Comparison of ENCODE assay signal across 8 mouse cellular contexts in genomic region chr17:26972107-26972506, GRCm38 (mm10). TPM values are rescaled to one million over a fixed set of nuclear protein-coding genes. Genes with fewer than 3 reads are reported as not detected.
DNase-seq lines count a peak whose midpoint lies in the region; ATAC-seq and TF ChIP-seq lines count a peak whose summit lies in the region.

No protein-coding gene starts in this region.

- H3K4me1 ChIP-seq in heart, embryonic 15.5 days (replicated peaks), result peaks cover 38% of the 10 kb centered on the region
- peaks cover 0 to 22% of the 10 kb centered on the region in 2 experiments; a peak in 3 of 4 replicates for H3K4me1 ChIP-seq in MEL (ENCODE audit: control insufficient read depth in 1 of 2, insufficient read depth in 2 of 2, low read length in 2 of 2)
- peaks cover 54% of the 10 kb centered on the region for H3K4me1 ChIP-seq in hindbrain, embryonic 13.5 days (replicated peaks)
- H3K4me1 ChIP-seq in midbrain, embryonic 11.5 days (ENCODE audit: control insufficient read depth, insufficient read depth, low read length), result peaks cover 17% of the 10 kb centered on the region

- peaks cover 15% of the 10 kb centered on the region for H3K36me3 ChIP-seq in heart, embryonic 15.5 days
- peaks cover 3 to 26% of the 10 kb centered on the region in 2 experiments; a peak in 3 of 4 replicates for H3K36me3 ChIP-seq in MEL (ENCODE audit: control insufficient read depth in 1 of 2, insufficient read depth in 2 of 2, low read length in 2 of 2)
- peaks cover 68% of the 10 kb centered on the region for H3K36me3 ChIP-seq in hindbrain, embryonic 13.5 days
- H3K36me3 ChIP-seq in midbrain, embryonic 11.5 days (ENCODE audit: control insufficient read depth, insufficient read depth, low read length), result peaks cover 13% of the 10 kb centered on the region; the same call in 1 of the 2 replicates

- no peaks in the 10 kb centered on the region for H3K27me3 ChIP-seq in heart, embryonic 15.5 days
- no peaks in the 10 kb centered on the region for H3K27me3 ChIP-seq in MEL (ENCODE audit: control insufficient read depth in 1 of 2, insufficient read depth in 2 of 2, low read length in 2 of 2)
- no peaks in the 10 kb centered on the region for H3K27me3 ChIP-seq in hindbrain, embryonic 13.5 days
- H3K27me3 ChIP-seq in midbrain, embryonic 11.5 days (ENCODE audit: control insufficient read depth, insufficient read depth, low read length), result no peaks in the 10 kb centered on the region

- H3K4me2 ChIP-seq in heart, embryonic 15.5 days, result peak overlapping the region; percentile 90
- H3K4me2 ChIP-seq in hindbrain, embryonic 13.5 days, result peak overlapping the region; percentile 99
- peak overlapping the region; percentile 94 for H3K4me2 ChIP-seq in midbrain, embryonic 11.5 days

- ATAC-seq in heart, embryonic 15.5 days (replicated peaks; ENCODE audit: insufficient number of reproducible peaks, insufficient read depth, low FRiP score, low read depth), result no peak
- no peak for ATAC-seq in hindbrain, embryonic 13.5 days (ENCODE audit: low FRiP score)
- ATAC-seq in midbrain, embryonic 11.5 days (ENCODE audit: low FRiP score), result no peak

- H3K79me2 ChIP-seq in MEL (ENCODE audit: control insufficient read depth, insufficient read depth, low read length, poor library complexity), result peaks cover 37% of the 10 kb centered on the region

- peak overlapping the region; percentile 86 for H3K27ac ChIP-seq in heart, embryonic 15.5 days
- H3K27ac ChIP-seq in MEL (ENCODE audit: control insufficient read depth, low read depth, low read length), result peak overlapping the region; percentile 62
- peak overlapping the region; percentile 87 for H3K27ac ChIP-seq in hindbrain, embryonic 13.5 days
- no peak overlapping the region for H3K27ac ChIP-seq in midbrain, embryonic 11.5 days (ENCODE audit: low read depth, low read length)

- intact Hi-C loops in heart, postnatal 25 days (cut with DNase I), result loop anchor here (2.0 to 10.0 kb wide), 2 partner anchors 49 to 57 kb away; partner anchors contain the start of gene Kifc5b

- DNase-seq in heart, postnatal 25 days (ENCODE audit: low spot score), result no peak
- DNase-seq in MEL (ENCODE audit: low read depth, low spot score), result no peak
- DNase-seq in midbrain, embryonic 11.5 days (ENCODE audit: low spot score, missing footprints), result no peak
- DNase-seq in frontal cortex, postnatal 14 days (ENCODE audit: low spot score in 2 of 2), result no peak
- DNase-seq in yolk sac, embryonic 10.5 days (ENCODE audit: low spot score), result no peak
- no peak for DNase-seq in cerebellum, postnatal 36 days

- no peak for TF ChIP-seq EP300 in MEL (IDR thresholded peaks at IDR 0.05; ENCODE audit: low read depth in 1 of 2, low read length in 2 of 2)

- 5% methylated on average over 3 of the region's 3 CpGs for WGBS in heart, embryonic 15.5 days
- WGBS in hindbrain, embryonic 13.5 days, result 5% methylated on average over 3 of the region's 3 CpGs
- WGBS in midbrain, embryonic 11.5 days, result 12% methylated on average over 3 of the region's 3 CpGs

- no peaks in the 10 kb centered on the region for H3K9me3 ChIP-seq in heart, embryonic 15.5 days (replicated peaks)
- no peaks in the 10 kb centered on the region for H3K9me3 ChIP-seq in MEL (replicated peaks; ENCODE audit: insufficient read depth, low read length)
- no peaks in the 10 kb centered on the region for H3K9me3 ChIP-seq in hindbrain, embryonic 13.5 days
- no peaks in the 10 kb centered on the region for H3K9me3 ChIP-seq in midbrain, embryonic 11.5 days (ENCODE audit: control insufficient read depth, low read length)

- peak overlapping the region; percentile 90 for H3K4me3 ChIP-seq in heart, embryonic 15.5 days
- H3K4me3 ChIP-seq in MEL (ENCODE audit: control insufficient read depth in 1 of 2, insufficient read depth in 1 of 2, low read depth in 2 of 2, low read length in 2 of 2), result peak overlapping the region; percentile 73 to 87
- H3K4me3 ChIP-seq in hindbrain, embryonic 13.5 days, result peak overlapping the region; percentile 80
- peak overlapping the region; percentile 90 for H3K4me3 ChIP-seq in midbrain, embryonic 11.5 days (ENCODE audit: low read depth, low read length)

- TF ChIP-seq RAD21 in MEL (IDR thresholded peaks at IDR 0.05; ENCODE audit: low read depth, low read length), result no peak

- TF ChIP-seq POLR2A in MEL (IDR thresholded peaks at IDR 0.05; ENCODE audit: control insufficient read depth in 1 of 2, insufficient read depth in 1 of 2, low read depth in 1 of 2, low read length in 2 of 2, poor library complexity in 1 of 2), result no peak

- no peak for TF ChIP-seq CTCF in MEL (IDR thresholded peaks at IDR 0.05 in 2 of 3, conservative IDR thresholded peaks at IDR 0.05 in 1 of 3; ENCODE audit: control insufficient read depth in 1 of 3, insufficient read depth in 1 of 3, low read depth in 2 of 3, low read length in 3 of 3, poor library complexity in 1 of 3, severe bottlenecking in 1 of 3)

- peak overlapping the region; percentile 88 for H3K9ac ChIP-seq in heart, embryonic 15.5 days
- peak overlapping the region; percentile 86 for H3K9ac ChIP-seq in MEL (ENCODE audit: control insufficient read depth, low read depth, low read length, poor library complexity, severe bottlenecking)
- peak overlapping the region; percentile 88 for H3K9ac ChIP-seq in hindbrain, embryonic 13.5 days
- peak overlapping the region; percentile 81 for H3K9ac ChIP-seq in midbrain, embryonic 11.5 days (ENCODE audit: low read length)

TF ChIP-seq in MEL, 35 proteins besides CTCF, POLR2A, EP300 and RAD21 (continues in another document):
- TF ChIP-seq ETS1 (IDR thresholded peaks at IDR 0.05; ENCODE audit: low read depth, low read length), result no peak
- TF ChIP-seq E2F4 (IDR thresholded peaks at IDR 0.05; ENCODE audit: borderline replicate concordance, low read depth, low read length), result no peak
- TF ChIP-seq ZNF384 (IDR thresholded peaks at IDR 0.05; ENCODE audit: low read depth, low read length), result peak; percentile 89
- no peak for TF ChIP-seq NRF1 (IDR thresholded peaks at IDR 0.05; ENCODE audit: insufficient read depth, low read depth, low read length, poor library complexity, severe bottlenecking)
- TF ChIP-seq MAX (IDR thresholded peaks at IDR 0.05; ENCODE audit: low read length), result no peak
- TF ChIP-seq KAT2A (conservative IDR thresholded peaks at IDR 0.05; ENCODE audit: low read depth, low read length), result no peak
- no peak for TF ChIP-seq GATA1 (IDR thresholded peaks at IDR 0.05; ENCODE audit: low read depth, low read length)
- no peak for TF ChIP-seq GABPA (IDR thresholded peaks at IDR 0.05; ENCODE audit: low read depth, low read length)
- TF ChIP-seq MAZ (IDR thresholded peaks at IDR 0.05; ENCODE audit: low read depth, low read length), result no peak
- TF ChIP-seq CHD1 (IDR thresholded peaks at IDR 0.05; ENCODE audit: low read depth, low read length), result peak; percentile 71; the same call in 1 of the 2 replicates
- TF ChIP-seq MEF2A (IDR thresholded peaks at IDR 0.05; ENCODE audit: extremely low read depth, insufficient replicate concordance, low read depth, low read length, poor library complexity, severe bottlenecking), result no peak

RNA-seq across cellular contexts. Expression of gene Zbtb9, which starts 0.9 kb away (rescaled TPM):
- polyA plus RNA-seq in heart, embryonic 15.5 days (2015; fragmentation: Nextera tagmentation; extraction: Ambion mirVana), result 8.3 and 10.2 TPM in 2 replicates
- total RNA-seq in heart, postnatal 25 days (2021), result 1 to 10 TPM; 2.9 to 3.8 TPM
- 10.9 and 13.4 TPM in 2 replicates for total RNA-seq in MEL (2012; rRNA removed)
- 10 to 100 TPM in 1 of 2 experiments, not detected in 1; 10.7 TPM for polyA plus RNA-seq in MEL (2012; ENCODE audit: insufficient read depth in 1 of 2, insufficient read length in 2 of 2, low read depth in 1 of 2, low replicate concordance in 2 of 2, missing spikeins in 1 of 2)
- polyA plus RNA-seq in hindbrain, embryonic 13.5 days (2015; fragmentation: Nextera tagmentation; extraction: Ambion mirVana), result 17.8 and 18.0 TPM in 2 replicates
- 13.4 and 13.6 TPM in 2 replicates for polyA plus RNA-seq in midbrain, embryonic 11.5 days (2014; fragmentation: Nextera tagmentation; extraction: Ambion mirVana)

RNA-seq across cellular contexts. Expression of gene Syngap1, which starts 31.1 kb away (rescaled TPM):
- 0.60 and 1.0 TPM in 2 replicates for polyA plus RNA-seq in heart, embryonic 15.5 days (2015; fragmentation: Nextera tagmentation; extraction: Ambion mirVana)
- total RNA-seq in heart, postnatal 25 days (2021), result 1 to 10 TPM; 5.3 to 5.5 TPM
- total RNA-seq in MEL (2012; rRNA removed), result 2.7 TPM in 2 replicates
- 10 to 100 TPM in 1 of 2 experiments, not detected in 1; 24.6 TPM for polyA plus RNA-seq in MEL (2012; ENCODE audit: insufficient read depth in 1 of 2, insufficient read length in 2 of 2, low read depth in 1 of 2, low replicate concordance in 2 of 2, missing spikeins in 1 of 2)
- polyA plus RNA-seq in hindbrain, embryonic 13.5 days (2015; fragmentation: Nextera tagmentation; extraction: Ambion mirVana), result 4.6 and 5.9 TPM in 2 replicates
- polyA plus RNA-seq in midbrain, embryonic 11.5 days (2014; fragmentation: Nextera tagmentation; extraction: Ambion mirVana), result 1.8 and 2.3 TPM in 2 replicates

RNA-seq across cellular contexts. Expression of gene Cuta, which starts 32.7 kb away (rescaled TPM):
- 144 and 160 TPM in 2 replicates for polyA plus RNA-seq in heart, embryonic 15.5 days (2015; fragmentation: Nextera tagmentation; extraction: Ambion mirVana)
- total RNA-seq in heart, postnatal 25 days (2021), result 10 to 100 TPM; 91.4 to 92.5 TPM
- total RNA-seq in MEL (2012; rRNA removed), result 54.2 and 66.8 TPM in 2 replicates
- 100 to 1,000 TPM in 1 of 2 experiments, not detected in 1; 220 TPM for polyA plus RNA-seq in MEL (2012; ENCODE audit: insufficient read depth in 1 of 2, insufficient read length in 2 of 2, low read depth in 1 of 2, low replicate concordance in 2 of 2, missing spikeins in 1 of 2)
- 133 and 148 TPM in 2 replicates for polyA plus RNA-seq in hindbrain, embryonic 13.5 days (2015; fragmentation: Nextera tagmentation; extraction: Ambion mirVana)
- 146 and 157 TPM in 2 replicates for polyA plus RNA-seq in midbrain, embryonic 11.5 days (2014; fragmentation: Nextera tagmentation; extraction: Ambion mirVana)

RNA-seq across cellular contexts. Expression of gene Phf1, which starts 39.3 kb away (rescaled TPM):
- 7.3 and 9.5 TPM in 2 replicates for polyA plus RNA-seq in heart, embryonic 15.5 days (2015; fragmentation: Nextera tagmentation; extraction: Ambion mirVana)
- 10 to 100 TPM; 10.8 to 12.3 TPM for total RNA-seq in heart, postnatal 25 days (2021)
- 2.9 and 3.0 TPM in 2 replicates for total RNA-seq in MEL (2012; rRNA removed)
- polyA plus RNA-seq in MEL (2012; ENCODE audit: insufficient read depth in 1 of 2, insufficient read length in 2 of 2, low read depth in 1 of 2, low replicate concordance in 2 of 2, missing spikeins in 1 of 2), result 1 to 10 TPM in 1 of 2 experiments, not detected in 1; 9.5 TPM
- polyA plus RNA-seq in hindbrain, embryonic 13.5 days (2015; fragmentation: Nextera tagmentation; extraction: Ambion mirVana), result 17.9 and 19.2 TPM in 2 replicates
- polyA plus RNA-seq in midbrain, embryonic 11.5 days (2014; fragmentation: Nextera tagmentation; extraction: Ambion mirVana), result 3.6 and 3.7 TPM in 2 replicates

RNA-seq across cellular contexts. Expression of gene Kifc5b, which starts 55.2 kb away (rescaled TPM):
- 5.3 and 7.4 TPM in 2 replicates for polyA plus RNA-seq in heart, embryonic 15.5 days (2015; fragmentation: Nextera tagmentation; extraction: Ambion mirVana)
- under 1 TPM; 0.44 to 0.48 TPM for total RNA-seq in heart, postnatal 25 days (2021)
- 10.6 and 10.8 TPM in 2 replicates for total RNA-seq in MEL (2012; rRNA removed)
- polyA plus RNA-seq in MEL (2012; ENCODE audit: insufficient read depth in 1 of 2, insufficient read length in 2 of 2, low read depth in 1 of 2, low replicate concordance in 2 of 2, missing spikeins in 1 of 2), result 100 to 1,000 TPM in 1 of 2 experiments, 10 to 100 TPM in 1; 45.4 to 111 TPM
- 3.6 and 4.5 TPM in 2 replicates for polyA plus RNA-seq in hindbrain, embryonic 13.5 days (2015; fragmentation: Nextera tagmentation; extraction: Ambion mirVana)
- 3.8 and 6.4 TPM in 2 replicates for polyA plus RNA-seq in midbrain, embryonic 11.5 days (2014; fragmentation: Nextera tagmentation; extraction: Ambion mirVana)
